Mouse (Mus musculus) heart, embryonic 11.5 days (tissue): ENCODE results near the gene Ube2f. TPM values are rescaled to one million over a fixed set of nuclear protein-coding genes. Genes with fewer than 3 reads are reported as not detected.

ENCODE experiments used
- ATAC-seq: fragments of 200-750 bp; cut with Nextera tagmentation; replicated peaks from 2 replicates; pipeline ENCODE4 v1.8.0; 2017; ENCODE audit warnings: moderate library complexity; ENCODE audit not compliant: insufficient number of reproducible peaks, low FRiP score, low TSS enrichment
- H3K27ac ChIP-seq: fragments of 300-500 bp; sonication (generic); 2 replicates; pipeline ENCODE4 v1.5.1; 2014; ENCODE audit warnings: mild to moderate bottlenecking, low read depth, low read length
- H3K27me3 ChIP-seq: fragments of 300-500 bp; sonication (generic); 2 replicates; pipeline ENCODE4 v1.6.1; 2014; ENCODE audit warnings: mild to moderate bottlenecking, low read length, mixed read lengths; ENCODE audit not compliant: control insufficient read depth, insufficient read depth
- H3K36me3 ChIP-seq: fragments of 300-500 bp; sonication (generic); 2 replicates; pipeline ENCODE4 v1.6.1; 2014; ENCODE audit warnings: mild to moderate bottlenecking, low read length, moderate library complexity, mixed read lengths; ENCODE audit not compliant: control insufficient read depth, insufficient read depth
- H3K4me1 ChIP-seq: fragments of 300-500 bp; sonication (generic); 2 replicates; pipeline ENCODE4 v1.6.1; 2014; ENCODE audit warnings: low read length; ENCODE audit not compliant: control insufficient read depth, insufficient read depth
- H3K4me2 ChIP-seq: fragments of 300-500 bp; sonication (generic); 2 replicates; pipeline ENCODE4 v1.6.1; 2014; ENCODE audit warnings: mild to moderate bottlenecking, moderate library complexity
- H3K4me3 ChIP-seq: fragments of 300-500 bp; sonication (generic); 2 replicates; pipeline ENCODE4 v1.5.1; 2014; ENCODE audit warnings: low read depth, low read length
- H3K9ac ChIP-seq: fragments of 300-500 bp; sonication (generic); 2 replicates; pipeline ENCODE4 v1.6.1; 2014; ENCODE audit warnings: mild to moderate bottlenecking, low read depth, low read length, moderate library complexity
- H3K9me3 ChIP-seq: fragments of 300-500 bp; sonication (generic); replicated peaks from 2 replicates; pipeline ENCODE4 v1.6.1; 2016; ENCODE audit warnings: low read length; ENCODE audit not compliant: control insufficient read depth
- WGBS: fragments of 180-500 bp; shearing (Covaris S2); extraction: QIAGEN DNeasy Blood & Tissue Kit; methylation state at CpG from one replicate; pipeline ENCODE4 v1.1.7; 2014; ENCODE audit not compliant: insufficient replicate concordance; 5-methylcytosine and 5-hydroxymethylcytosine counted together
- polyA plus RNA-seq: library from polyadenylated mRNA; unstranded; fragments of >200 nt; fragmentation: Nextera tagmentation; extraction: Ambion mirVana; gene quantifications from 2 replicates; pipeline ENCODE4 v1.2.1, GENCODE M21; 2014

The Ube2f gene
- polyA plus RNA-seq, 1 experiment from 2014 or later: 75.7 TPM

- Histone ChIP-seq H3K9me3 (no peaks in the 10 kb centered on the region), H3K36me3 (peaks cover 19% of the 10 kb centered on the region), H3K27me3 (no peaks in the 10 kb centered on the region), H3K27ac (no peak overlapping the region), H3K4me1 (no peaks in the 10 kb centered on the region), H3K4me2 (no peak overlapping the region), H3K4me3 (no peak overlapping the region), H3K9ac (no peak overlapping the region)
- ATAC-seq: no peak
- 81% methylated on average over 4 of the region's 4 CpGs for WGBS
Observed at GRCm38 (mm10) chr1:91312273-91312672, 62.2 kb downstream of the Ube2f start.

GRCm38 (mm10) chr1:91313251-91313650 is 63.1 kb downstream of the Ube2f start:
- Histone ChIP-seq H3K4me2 (no peak overlapping the region), H3K27me3 (no peaks in the 10 kb centered on the region), H3K4me3 (no peak overlapping the region), H3K27ac (peak overlapping the region; percentile 82), H3K9ac (no peak overlapping the region), H3K4me1 (0 out of 2 replicates have a peak, but pooled peaks cover 2% of the 10 kb centered on the region), H3K9me3 (no peaks in the 10 kb centered on the region), H3K36me3 (peaks cover 19% of the 10 kb centered on the region)
- ATAC-seq: no peak
- 42% methylated on average over 5 of the region's 5 CpGs for WGBS

GRCm38 (mm10) chr1:91317656-91318055 is 67.6 kb downstream of the Ube2f start:
- Histone ChIP-seq H3K36me3 (no peaks in the 10 kb centered on the region), H3K9me3 (no peaks in the 10 kb centered on the region), H3K4me1 (peaks cover 15% of the 10 kb centered on the region), H3K4me2 (no peak overlapping the region), H3K27ac (no peak overlapping the region), H3K4me3 (no peak overlapping the region), H3K27me3 (no peaks in the 10 kb centered on the region), H3K9ac (no peak overlapping the region)
- no peak for ATAC-seq
- WGBS: 79% methylated on average over 6 of the region's 6 CpGs

- H3K27ac ChIP-seq: peak within 1 kb of the TSS; percentile 41; the same call in 1 of the 2 replicates
- no peaks in the 10 kb centered on the region for H3K27me3 ChIP-seq
- peaks cover 15% of the 10 kb centered on the region for H3K4me1 ChIP-seq
- whole genome bisulfite sequencing: 40% methylated on average over 19 of the region's 19 CpGs
- peak within 1 kb of the TSS; percentile 29 for H3K9ac ChIP-seq
- no peaks in the 10 kb centered on the region for H3K36me3 ChIP-seq
- ATAC-seq: no peak; the same call in 1 of the 2 replicates
- H3K4me2 ChIP-seq: peak within 1 kb of the TSS; percentile 29
- H3K4me3 ChIP-seq: no peak within 1 kb of the TSS
- H3K9me3 ChIP-seq: no peaks in the 10 kb centered on the region
Observed at GRCm38 (mm10) chr1:91321760-91322438, 71.8 kb downstream of the Ube2f start, which contains the start of gene Espnl. TSS of gene Espnl (plus strand) at chr1:91322075.

GRCm38 (mm10) chr1:91324646-91325045 is 74.5 kb downstream of the Ube2f start:
- Histone ChIP-seq H3K4me3 (no peak overlapping the region), H3K36me3 (no peaks in the 10 kb centered on the region), H3K4me2 (no peak overlapping the region), H3K27me3 (no peaks in the 10 kb centered on the region), H3K4me1 (peaks cover 12% of the 10 kb centered on the region), H3K27ac (no peak overlapping the region), H3K9me3 (no peaks in the 10 kb centered on the region), H3K9ac (no peak overlapping the region)
- no peak for ATAC-seq
- 78% methylated on average over 2 of the region's 2 CpGs for WGBS

GRCm38 (mm10) chr1:91325488-91326042 is 75.5 kb downstream of the Ube2f start:
- Histone ChIP-seq H3K4me2 (no peak overlapping the region), H3K27ac (no peak overlapping the region), H3K36me3 (no peaks in the 10 kb centered on the region), H3K4me3 (no peak overlapping the region), H3K27me3 (no peaks in the 10 kb centered on the region), H3K9me3 (no peaks in the 10 kb centered on the region), H3K4me1 (peaks cover 12% of the 10 kb centered on the region), H3K9ac (no peak overlapping the region)
- ATAC-seq: no peak
- WGBS: 75% methylated on average over 4 of the region's 4 CpGs

- no peaks in the 10 kb centered on the region for H3K27me3 ChIP-seq
- H3K4me3 ChIP-seq: no peak overlapping the region
- no peaks in the 10 kb centered on the region for H3K36me3 ChIP-seq
- peaks cover 9% of the 10 kb centered on the region; the same call in 1 of the 2 replicates for H3K4me1 ChIP-seq
- H3K4me2 ChIP-seq: no peak overlapping the region
- H3K9ac ChIP-seq: no peak overlapping the region
- H3K9me3 ChIP-seq: no peaks in the 10 kb centered on the region
- 53% methylated on average over 4 of the region's 4 CpGs for WGBS
- ATAC-seq: no peak
- no peak overlapping the region for H3K27ac ChIP-seq
Observed at GRCm38 (mm10) chr1:91332102-91332501, 82.0 kb downstream of the Ube2f start.

GRCm38 (mm10) chr1:91333582-91333981 is 83.5 kb downstream of the Ube2f start:
- no peak overlapping the region for H3K4me2 ChIP-seq
- no peak overlapping the region for H3K27ac ChIP-seq

More at GRCm38 (mm10) chr1:91333582-91333981, 83.5 kb downstream of the Ube2f start:
- ATAC-seq: 0 out of 2 replicates have a peak, but pooled peaks have one; percentile 19
- Histone ChIP-seq H3K9ac (no peak overlapping the region), H3K36me3 (no peaks in the 10 kb centered on the region), H3K4me1 (peaks cover 9% of the 10 kb centered on the region; the same call in 1 of the 2 replicates), H3K27me3 (no peaks in the 10 kb centered on the region), H3K9me3 (no peaks in the 10 kb centered on the region), H3K4me3 (no peak overlapping the region)
